Mouse (Mus musculus): Measurements from ENCODE around the gene Cd46. TPM values are rescaled to one million over a fixed set of nuclear protein-coding genes. Genes with fewer than 3 reads are reported as not detected.

Gene Cd46
- total and polyA plus RNA-seq, 3 experiments: 0.03 to 2.8 (median 1.1) TPM

- H3K27me3 ChIP-seq (ENCODE audit: insufficient read depth, low read length): no peaks in the 10 kb centered on the region
- H3K4me1 ChIP-seq (ENCODE audit: insufficient read depth, low read depth, low read length): peaks cover 13% of the 10 kb centered on the region
- ATAC-seq (ENCODE audit: extremely low read depth, insufficient number of reproducible peaks, low FRiP score, poor library complexity, severe bottlenecking) (no peak), DNase-seq (ENCODE audit: low spot score) (no peak)
- H3K9me3 ChIP-seq (replicated peaks): no peaks in the 10 kb centered on the region
- TF ChIP-seq TAL1 (conservative IDR thresholded peaks at IDR 0.05; ENCODE audit: low read depth, low read length): no peak
- TF ChIP-seq CTCF (IDR thresholded peaks at IDR 0.05; ENCODE audit: low read depth, low read length): no peak
- TF ChIP-seq POLR2AphosphoS5 (IDR thresholded peaks at IDR 0.05; ENCODE audit: insufficient replicate concordance, low read depth, low read length): no peak
- no peak overlapping the region for H3K4me3 ChIP-seq (ENCODE audit: low read depth, low read length)
- no peaks in the 10 kb centered on the region for H3K36me3 ChIP-seq (replicated peaks)
Observed at GRCm38 (mm10) chr1:195003328-195003727, 88.7 kb downstream of the Cd46 start.

- TF ChIP-seq TAL1 (conservative IDR thresholded peaks at IDR 0.05; ENCODE audit: low read depth, low read length): no peak
- no peak for TF ChIP-seq GATA1 (IDR thresholded peaks at IDR 0.05; ENCODE audit: borderline replicate concordance, low read length)
- no peak for TF ChIP-seq GATA2 (IDR thresholded peaks at IDR 0.05; ENCODE audit: borderline replicate concordance, low read depth, low read length)
- no peak for TF ChIP-seq POLR2AphosphoS5 (IDR thresholded peaks at IDR 0.05; ENCODE audit: insufficient replicate concordance, low read depth, low read length)
- no peak for TF ChIP-seq CTCF (IDR thresholded peaks at IDR 0.05; ENCODE audit: low read depth, low read length)
- H3K27me3 ChIP-seq (ENCODE audit: insufficient read depth, low read length): no peaks in the 10 kb centered on the region
- DNase-seq (ENCODE audit: low spot score): no peak
- no peaks in the 10 kb centered on the region for H3K9me3 ChIP-seq (replicated peaks)
- H3K36me3 ChIP-seq (replicated peaks): no peaks in the 10 kb centered on the region
- no peak for ATAC-seq (ENCODE audit: extremely low read depth, insufficient number of reproducible peaks, low FRiP score, poor library complexity, severe bottlenecking)
- H3K4me1 ChIP-seq (ENCODE audit: insufficient read depth, low read depth, low read length): peaks cover 18% of the 10 kb centered on the region
- H3K4me3 ChIP-seq (ENCODE audit: low read depth, low read length): no peak overlapping the region
Observed at GRCm38 (mm10) chr1:194998396-194998795, 93.7 kb downstream of the Cd46 start.

- TF ChIP-seq CTCF (IDR thresholded peaks at IDR 0.05; ENCODE audit: low read depth, low read length) (no peak), TAL1 (conservative IDR thresholded peaks at IDR 0.05; ENCODE audit: low read depth, low read length) (no peak), GATA1 (IDR thresholded peaks at IDR 0.05; ENCODE audit: borderline replicate concordance, low read length) (no peak), POLR2AphosphoS5 (IDR thresholded peaks at IDR 0.05; ENCODE audit: insufficient replicate concordance, low read depth, low read length) (no peak), GATA2 (IDR thresholded peaks at IDR 0.05; ENCODE audit: borderline replicate concordance, low read depth, low read length) (no peak)
- ATAC-seq (ENCODE audit: extremely low read depth, insufficient number of reproducible peaks, low FRiP score, poor library complexity, severe bottlenecking) (peak; percentile 22; the same call in 1 of the 2 replicates), DNase-seq (ENCODE audit: low spot score) (no peak)
- Histone ChIP-seq H3K9me3 (replicated peaks) (no peaks in the 10 kb centered on the region), H3K27me3 (ENCODE audit: insufficient read depth, low read length) (no peaks in the 10 kb centered on the region), H3K36me3 (replicated peaks) (no peaks in the 10 kb centered on the region), H3K4me1 (ENCODE audit: insufficient read depth, low read depth, low read length) (peaks cover 42% of the 10 kb centered on the region), H3K4me3 (ENCODE audit: low read depth, low read length) (no peak overlapping the region)
Observed at GRCm38 (mm10) chr1:194995196-194995595, 96.9 kb downstream of the Cd46 start.

- TF ChIP-seq TAL1 (conservative IDR thresholded peaks at IDR 0.05; ENCODE audit: low read depth, low read length) (no peak), GATA2 (IDR thresholded peaks at IDR 0.05; ENCODE audit: borderline replicate concordance, low read depth, low read length) (no peak), GATA1 (IDR thresholded peaks at IDR 0.05; ENCODE audit: borderline replicate concordance, low read length) (no peak), CTCF (IDR thresholded peaks at IDR 0.05; ENCODE audit: low read depth, low read length) (no peak), POLR2AphosphoS5 (IDR thresholded peaks at IDR 0.05; ENCODE audit: insufficient replicate concordance, low read depth, low read length) (no peak)
- DNase-seq (ENCODE audit: low spot score) (no peak), ATAC-seq (ENCODE audit: extremely low read depth, insufficient number of reproducible peaks, low FRiP score, poor library complexity, severe bottlenecking) (no peak)
- no peaks in the 10 kb centered on the region for H3K36me3 ChIP-seq (replicated peaks)
- H3K4me1 ChIP-seq (ENCODE audit: insufficient read depth, low read depth, low read length): peaks cover 45% of the 10 kb centered on the region
- no peaks in the 10 kb centered on the region for H3K9me3 ChIP-seq (replicated peaks)
- H3K27me3 ChIP-seq (ENCODE audit: insufficient read depth, low read length): no peaks in the 10 kb centered on the region
- no peak overlapping the region for H3K4me3 ChIP-seq (ENCODE audit: low read depth, low read length)
Observed at GRCm38 (mm10) chr1:194994262-194994661, 97.8 kb downstream of the Cd46 start.

- no peaks in the 10 kb centered on the region for H3K27me3 ChIP-seq (ENCODE audit: insufficient read depth, low read length)
- no peaks in the 10 kb centered on the region for H3K36me3 ChIP-seq (replicated peaks)
- TF ChIP-seq GATA2 (IDR thresholded peaks at IDR 0.05; ENCODE audit: borderline replicate concordance, low read depth, low read length) (no peak), POLR2AphosphoS5 (IDR thresholded peaks at IDR 0.05; ENCODE audit: insufficient replicate concordance, low read depth, low read length) (no peak), GATA1 (IDR thresholded peaks at IDR 0.05; ENCODE audit: borderline replicate concordance, low read length) (no peak), CTCF (IDR thresholded peaks at IDR 0.05; ENCODE audit: low read depth, low read length) (no peak)
- no peak for DNase-seq (ENCODE audit: low spot score)
- peaks cover 47% of the 10 kb centered on the region for H3K4me1 ChIP-seq (ENCODE audit: insufficient read depth, low read depth, low read length)
- no peaks in the 10 kb centered on the region for H3K9me3 ChIP-seq (replicated peaks)
- no peak for ATAC-seq (ENCODE audit: extremely low read depth, insufficient number of reproducible peaks, low FRiP score, poor library complexity, severe bottlenecking)
- H3K4me3 ChIP-seq (ENCODE audit: low read depth, low read length): no peak overlapping the region
Observed at GRCm38 (mm10) chr1:194993409-194993988, 98.5 kb downstream of the Cd46 start.

GRCm38 (mm10) chr1:194992589-194993317 is 99.3 kb downstream of the Cd46 start:
- peaks cover 47% of the 10 kb centered on the region for H3K4me1 ChIP-seq (ENCODE audit: insufficient read depth, low read depth, low read length)
- no peaks in the 10 kb centered on the region for H3K36me3 ChIP-seq (replicated peaks)
- DNase-seq (ENCODE audit: low spot score) (no peak), ATAC-seq (ENCODE audit: extremely low read depth, insufficient number of reproducible peaks, low FRiP score, poor library complexity, severe bottlenecking) (peak; percentile 72)
- no peak overlapping the region; the same call in 1 of the 2 replicates for H3K4me3 ChIP-seq (ENCODE audit: low read depth, low read length)
- H3K9me3 ChIP-seq (replicated peaks): no peaks in the 10 kb centered on the region
- H3K27me3 ChIP-seq (ENCODE audit: insufficient read depth, low read length): no peaks in the 10 kb centered on the region
- no peak for TF ChIP-seq GATA1 (IDR thresholded peaks at IDR 0.05; ENCODE audit: borderline replicate concordance, low read length)
- no peak for TF ChIP-seq CTCF (IDR thresholded peaks at IDR 0.05; ENCODE audit: low read depth, low read length)
- TF ChIP-seq POLR2AphosphoS5 (IDR thresholded peaks at IDR 0.05; ENCODE audit: insufficient replicate concordance, low read depth, low read length): no peak
- TF ChIP-seq TAL1 (conservative IDR thresholded peaks at IDR 0.05; ENCODE audit: low read depth, low read length): no peak
- TF ChIP-seq GATA2 (IDR thresholded peaks at IDR 0.05; ENCODE audit: borderline replicate concordance, low read depth, low read length): no peak

Measured in G1E (cell line).